Mouse (Mus musculus) stomach, postnatal 0 days (tissue): ENCODE results near the gene Agr2.

ENCODE experiments used
- CTCF ChIP-seq: IDR thresholded peaks from 2 replicates; pipeline ENCODE4 v1.5.1; 2016; ENCODE audit warnings: antibody characterized with exemption, low read depth, mild to moderate bottlenecking, moderate library complexity
- EP300 ChIP-seq: optimal IDR thresholded peaks from 2 replicates; pipeline ENCODE3; 2016; ENCODE audit warnings: antibody characterized with exemption

DNA sequence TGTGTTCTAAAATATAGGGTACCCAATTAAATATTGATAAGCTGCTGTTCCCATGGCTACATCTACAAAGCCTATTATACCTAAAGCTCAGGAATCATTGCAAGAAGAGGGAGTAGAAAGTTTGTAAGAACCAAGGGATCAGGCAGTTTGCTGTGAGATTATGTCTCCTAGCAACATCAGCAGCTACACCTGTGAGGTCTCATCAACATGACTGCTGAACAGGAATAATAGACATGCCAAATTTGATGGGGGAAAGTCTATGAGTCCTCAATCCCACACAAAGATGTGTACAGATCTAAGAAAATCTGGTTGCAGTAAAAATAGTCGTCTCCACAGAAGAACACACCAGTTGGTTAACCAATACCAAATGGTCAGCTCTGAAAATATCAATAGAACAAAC lies 41.0 kb upstream of the Agr2 start:
- TF ChIP-seq CTCF, result no peak
- TF ChIP-seq EP300, result no peak
